Mouse (Mus musculus) embryonic fibroblast, embryonic 13.5 days (primary cell): ENCODE measurements around the gene Faim2.

Experiments
- CTCF ChIP-seq: IDR thresholded peaks from 2 replicates; pipeline ENCODE4 v1.5.1; 2011; ENCODE audit warnings: mild to moderate bottlenecking, control low read depth, low read length, moderate library complexity, borderline replicate concordance; ENCODE audit not compliant: insufficient read depth
- POLR2A ChIP-seq: IDR thresholded peaks from 2 replicates; pipeline ENCODE4 v1.6.1; 2011; ENCODE audit warnings: low read depth, mild to moderate bottlenecking, control low read depth, low read length, moderate library complexity

DNA sequence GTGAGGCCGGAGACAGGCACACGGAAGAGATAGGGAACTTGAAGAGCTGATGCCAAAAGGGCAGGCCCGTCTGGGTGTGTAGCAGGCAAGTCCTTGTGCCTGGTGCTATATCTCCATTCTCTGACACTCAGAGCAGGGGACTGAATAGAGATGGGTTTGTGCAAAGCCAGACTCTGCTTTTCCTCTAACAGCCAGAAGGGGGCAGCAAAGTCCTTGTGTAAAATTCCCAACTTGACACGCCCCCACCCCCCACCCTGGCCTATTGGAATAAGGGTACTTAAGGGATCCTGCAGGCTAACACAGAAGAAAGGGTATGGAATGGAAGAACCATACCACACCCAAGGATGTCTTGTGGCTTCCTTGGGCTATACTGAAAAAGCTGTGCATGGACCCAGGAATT lies 30.9 kb downstream of the Faim2 start:
- TF ChIP-seq CTCF (0 out of 2 replicates have a peak, but pooled peaks have one; percentile 23), POLR2A (no peak)
